Mouse (Mus musculus): Measurements from ENCODE around the gene Cdkal1. TPM values are rescaled to one million over a fixed set of nuclear protein-coding genes. Genes with fewer than 3 reads are reported as not detected.

Gene Cdkal1
- polyA plus RNA-seq, 1 experiment: 0.55 TPM

- Histone ChIP-seq H3K4me1 (ENCODE audit: control insufficient read depth, insufficient read depth, insufficient read length, low read length) (no peaks in the 10 kb centered on the region), H3K27ac (ENCODE audit: insufficient read depth, low read depth, low read length) (no peak overlapping the region), H3K36me3 (ENCODE audit: control insufficient read depth, insufficient read depth, low read length) (no peaks in the 10 kb centered on the region), H3K27me3 (ENCODE audit: control insufficient read depth, insufficient read depth, low read length) (no peaks in the 10 kb centered on the region), H3K4me3 (ENCODE audit: low read depth, low read length) (no peak overlapping the region)
- TF ChIP-seq CTCF (IDR thresholded peaks at IDR 0.05; ENCODE audit: extremely low read depth, insufficient read length, insufficient replicate concordance, low read depth, low read length): no peak
- no peak for TF ChIP-seq POLR2A (IDR thresholded peaks at IDR 0.05; ENCODE audit: low read depth, low read length)
- 69% methylated on average over 6 of the region's 6 CpGs for WGBS
Observed at GRCm38 (mm10) chr13:29199679-29200078, 655.8 kb downstream of the Cdkal1 start.

- no peak for TF ChIP-seq POLR2A (IDR thresholded peaks at IDR 0.05; ENCODE audit: low read depth, low read length)
- no peak for TF ChIP-seq CTCF (IDR thresholded peaks at IDR 0.05; ENCODE audit: extremely low read depth, insufficient read length, insufficient replicate concordance, low read depth, low read length)
- no peaks in the 10 kb centered on the region for H3K27me3 ChIP-seq (ENCODE audit: control insufficient read depth, insufficient read depth, low read length)
- no peaks in the 10 kb centered on the region for H3K36me3 ChIP-seq (ENCODE audit: control insufficient read depth, insufficient read depth, low read length)
- H3K4me1 ChIP-seq (ENCODE audit: control insufficient read depth, insufficient read depth, insufficient read length, low read length): no peaks in the 10 kb centered on the region
- WGBS: 71% methylated on average over 9 of the region's 9 CpGs
- H3K27ac ChIP-seq (ENCODE audit: insufficient read depth, low read depth, low read length): no peak overlapping the region
- no peak overlapping the region for H3K4me3 ChIP-seq (ENCODE audit: low read depth, low read length)
Observed at GRCm38 (mm10) chr13:29196798-29197498, 658.5 kb downstream of the Cdkal1 start.

GRCm38 (mm10) chr13:29195722-29196121 is 659.8 kb downstream of the Cdkal1 start:
- no peaks in the 10 kb centered on the region for H3K36me3 ChIP-seq (ENCODE audit: control insufficient read depth, insufficient read depth, low read length)

GRCm38 (mm10) chr13:29194946-29195345 is 660.5 kb downstream of the Cdkal1 start:
- TF ChIP-seq CTCF (IDR thresholded peaks at IDR 0.05; ENCODE audit: extremely low read depth, insufficient read length, insufficient replicate concordance, low read depth, low read length): no peak
- TF ChIP-seq POLR2A (IDR thresholded peaks at IDR 0.05; ENCODE audit: low read depth, low read length): no peak
- Histone ChIP-seq H3K27ac (ENCODE audit: insufficient read depth, low read depth, low read length) (no peak overlapping the region), H3K27me3 (ENCODE audit: control insufficient read depth, insufficient read depth, low read length) (no peaks in the 10 kb centered on the region), H3K4me1 (ENCODE audit: control insufficient read depth, insufficient read depth, insufficient read length, low read length) (no peaks in the 10 kb centered on the region), H3K36me3 (ENCODE audit: control insufficient read depth, insufficient read depth, low read length) (no peaks in the 10 kb centered on the region), H3K4me3 (ENCODE audit: low read depth, low read length) (no peak overlapping the region)
- WGBS: 84% methylated on average over 4 of the region's 4 CpGs

More at GRCm38 (mm10) chr13:29195722-29196121, 659.8 kb downstream of the Cdkal1 start:
- Histone ChIP-seq H3K4me3 (ENCODE audit: low read depth, low read length) (no peak overlapping the region), H3K27ac (ENCODE audit: insufficient read depth, low read depth, low read length) (no peak overlapping the region), H3K4me1 (ENCODE audit: control insufficient read depth, insufficient read depth, insufficient read length, low read length) (no peaks in the 10 kb centered on the region), H3K27me3 (ENCODE audit: control insufficient read depth, insufficient read depth, low read length) (no peaks in the 10 kb centered on the region)
- WGBS: 72% methylated on average over 4 of the region's 4 CpGs
- TF ChIP-seq POLR2A (IDR thresholded peaks at IDR 0.05; ENCODE audit: low read depth, low read length) (no peak), CTCF (IDR thresholded peaks at IDR 0.05; ENCODE audit: extremely low read depth, insufficient read length, insufficient replicate concordance, low read depth, low read length) (no peak)

- Histone ChIP-seq H3K36me3 (ENCODE audit: control insufficient read depth, insufficient read depth, low read length) (no peaks in the 10 kb centered on the region), H3K27me3 (ENCODE audit: control insufficient read depth, insufficient read depth, low read length) (no peaks in the 10 kb centered on the region), H3K27ac (ENCODE audit: insufficient read depth, low read depth, low read length) (no peak overlapping the region), H3K4me3 (ENCODE audit: low read depth, low read length) (no peak overlapping the region), H3K4me1 (ENCODE audit: control insufficient read depth, insufficient read depth, insufficient read length, low read length) (no peaks in the 10 kb centered on the region)
- WGBS: 31% methylated on average over 3 of the region's 3 CpGs
- TF ChIP-seq POLR2A (IDR thresholded peaks at IDR 0.05; ENCODE audit: low read depth, low read length): no peak
- TF ChIP-seq CTCF (IDR thresholded peaks at IDR 0.05; ENCODE audit: extremely low read depth, insufficient read length, insufficient replicate concordance, low read depth, low read length): no peak
Observed at GRCm38 (mm10) chr13:29192697-29193096, 662.8 kb downstream of the Cdkal1 start.

GRCm38 (mm10) chr13:29190548-29190947 is 664.9 kb downstream of the Cdkal1 start:
- WGBS: 87% methylated on average over 7 of the region's 7 CpGs
- H3K27me3 ChIP-seq (ENCODE audit: control insufficient read depth, insufficient read depth, low read length): no peaks in the 10 kb centered on the region
- no peaks in the 10 kb centered on the region for H3K4me1 ChIP-seq (ENCODE audit: control insufficient read depth, insufficient read depth, insufficient read length, low read length)
- no peaks in the 10 kb centered on the region for H3K36me3 ChIP-seq (ENCODE audit: control insufficient read depth, insufficient read depth, low read length)
- H3K27ac ChIP-seq (ENCODE audit: insufficient read depth, low read depth, low read length): no peak overlapping the region
- TF ChIP-seq CTCF (IDR thresholded peaks at IDR 0.05; ENCODE audit: extremely low read depth, insufficient read length, insufficient replicate concordance, low read depth, low read length) (no peak), POLR2A (IDR thresholded peaks at IDR 0.05; ENCODE audit: low read depth, low read length) (no peak)
- no peak overlapping the region for H3K4me3 ChIP-seq (ENCODE audit: low read depth, low read length)

GRCm38 (mm10) chr13:29186748-29187147 is 668.7 kb downstream of the Cdkal1 start:
- H3K4me3 ChIP-seq (ENCODE audit: low read depth, low read length): no peak overlapping the region
- H3K36me3 ChIP-seq (ENCODE audit: control insufficient read depth, insufficient read depth, low read length): no peaks in the 10 kb centered on the region
- 93% methylated on average over 5 of the region's 5 CpGs for WGBS
- no peaks in the 10 kb centered on the region for H3K27me3 ChIP-seq (ENCODE audit: control insufficient read depth, insufficient read depth, low read length)
- no peak overlapping the region for H3K27ac ChIP-seq (ENCODE audit: insufficient read depth, low read depth, low read length)
- no peaks in the 10 kb centered on the region for H3K4me1 ChIP-seq (ENCODE audit: control insufficient read depth, insufficient read depth, insufficient read length, low read length)
- TF ChIP-seq POLR2A (IDR thresholded peaks at IDR 0.05; ENCODE audit: low read depth, low read length): no peak
- TF ChIP-seq CTCF (IDR thresholded peaks at IDR 0.05; ENCODE audit: extremely low read depth, insufficient read length, insufficient replicate concordance, low read depth, low read length): no peak

Measured in small intestine, adult 2 months (tissue).